Mouse (Mus musculus) midbrain, embryonic 10.5 days (tissue): ENCODE measurements at regions not wholly inside any gene's neighbourhood (a gene's known extent, or its start where the extent isn't known, plus 50 kb on each side); places are given as distances from the start of the nearest gene placed in this dataset.
"Not testable (repeated sequence)": the region's sequence is repeated elsewhere in the genome, so short reads cannot be mapped to it uniquely, and the experiment has no call there.

ENCODE experiments used
- DNase-seq: peaks from one replicate; pipeline ENCODE4 v3.0.0-alpha.2; 2017; ENCODE audit warnings: low spot score
- H3K27ac ChIP-seq: fragments of 300-500 bp; sonication (generic); replicated peaks from 2 replicates; pipeline ENCODE4 v1.5.1; 2016; ENCODE audit warnings: mild to moderate bottlenecking
- H3K27me3 ChIP-seq: fragments of 300-500 bp; sonication (generic); 2 replicates; pipeline ENCODE4 v1.6.1; 2016; ENCODE audit warnings: low read depth, mild to moderate bottlenecking; ENCODE audit not compliant: poor library complexity, severe bottlenecking
- H3K36me3 ChIP-seq: fragments of 300-500 bp; sonication (generic); 2 replicates; pipeline ENCODE4 v1.6.1; 2016; ENCODE audit warnings: mild to moderate bottlenecking, moderate library complexity
- H3K4me1 ChIP-seq: fragments of 300-500 bp; sonication (generic); 2 replicates; pipeline ENCODE4 v1.6.1; 2016
- H3K4me3 ChIP-seq: fragments of 300-500 bp; sonication (generic); 2 replicates; pipeline ENCODE4 v1.5.1; 2016; ENCODE audit warnings: mild to moderate bottlenecking, moderate library complexity
- H3K9me3 ChIP-seq: fragments of 300-500 bp; sonication (generic); replicated peaks from 2 replicates; pipeline ENCODE4 v1.6.1; 2016; ENCODE audit warnings: mild to moderate bottlenecking
- WGBS: fragments of 180-500 bp; shearing (Covaris S2); methylation state at CpG from one replicate; pipeline ENCODE4 v1.1.7; 2016; 5-methylcytosine and 5-hydroxymethylcytosine counted together

GRCm38 (mm10) chr1:5220668-5221408, 413.1 kb downstream of the Gm37988 start:
- Histone ChIP-seq H3K36me3 (no peaks in the 10 kb centered on the region), H3K4me3 (no peak overlapping the region), H3K9me3 (no peaks in the 10 kb centered on the region), H3K27ac (no peak overlapping the region), H3K4me1 (no peaks in the 10 kb centered on the region), H3K27me3 (no peaks in the 10 kb centered on the region)
- 83% methylated on average over 3 of the region's 3 CpGs for WGBS
- DNase-seq, result no peak

DNA sequence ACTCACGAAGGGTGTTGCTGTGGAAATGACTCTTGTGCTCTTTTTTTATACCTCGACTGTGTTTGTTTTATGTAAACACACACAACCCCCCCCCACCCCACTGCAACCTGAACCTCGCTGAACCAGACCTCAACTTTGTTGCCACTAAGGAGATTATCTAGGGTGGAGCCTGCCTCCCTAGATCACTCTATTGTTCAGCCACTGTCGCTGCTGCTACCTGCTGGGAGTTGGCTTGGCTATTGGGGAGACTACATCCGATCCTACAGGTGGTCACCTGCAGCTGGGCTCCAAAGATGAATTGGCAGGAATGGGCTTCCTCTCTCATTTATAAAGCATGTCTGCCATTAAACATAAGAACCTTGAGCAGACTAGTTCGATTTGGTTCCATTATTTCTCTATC, 420.2 kb downstream of the Gm37988 start:
- H3K4me3 ChIP-seq, result no peak overlapping the region
- no peak for DNase-seq
- 13% methylated on average over 6 of the region's 6 CpGs for whole genome bisulfite sequencing
- H3K27me3 ChIP-seq, result no peaks in the 10 kb centered on the region
- no peaks in the 10 kb centered on the region for H3K36me3 ChIP-seq
- H3K9me3 ChIP-seq, result no peaks in the 10 kb centered on the region
- H3K27ac ChIP-seq, result no peak overlapping the region
- H3K4me1 ChIP-seq, result peaks cover 21% of the 10 kb centered on the region

GRCm38 (mm10) chr1:5231218-5231617, 423.5 kb downstream of the Gm37988 start:
- Histone ChIP-seq H3K27me3 (no peaks in the 10 kb centered on the region), H3K27ac (peak overlapping the region; percentile 61; the same call in 1 of the 2 replicates), H3K4me3 (no peak overlapping the region), H3K36me3 (no peaks in the 10 kb centered on the region), H3K9me3 (no peaks in the 10 kb centered on the region), H3K4me1 (peaks cover 34% of the 10 kb centered on the region)
- 85% methylated on average over 5 of the region's 5 CpGs for WGBS
- DNase-seq, result no peak

DNA sequence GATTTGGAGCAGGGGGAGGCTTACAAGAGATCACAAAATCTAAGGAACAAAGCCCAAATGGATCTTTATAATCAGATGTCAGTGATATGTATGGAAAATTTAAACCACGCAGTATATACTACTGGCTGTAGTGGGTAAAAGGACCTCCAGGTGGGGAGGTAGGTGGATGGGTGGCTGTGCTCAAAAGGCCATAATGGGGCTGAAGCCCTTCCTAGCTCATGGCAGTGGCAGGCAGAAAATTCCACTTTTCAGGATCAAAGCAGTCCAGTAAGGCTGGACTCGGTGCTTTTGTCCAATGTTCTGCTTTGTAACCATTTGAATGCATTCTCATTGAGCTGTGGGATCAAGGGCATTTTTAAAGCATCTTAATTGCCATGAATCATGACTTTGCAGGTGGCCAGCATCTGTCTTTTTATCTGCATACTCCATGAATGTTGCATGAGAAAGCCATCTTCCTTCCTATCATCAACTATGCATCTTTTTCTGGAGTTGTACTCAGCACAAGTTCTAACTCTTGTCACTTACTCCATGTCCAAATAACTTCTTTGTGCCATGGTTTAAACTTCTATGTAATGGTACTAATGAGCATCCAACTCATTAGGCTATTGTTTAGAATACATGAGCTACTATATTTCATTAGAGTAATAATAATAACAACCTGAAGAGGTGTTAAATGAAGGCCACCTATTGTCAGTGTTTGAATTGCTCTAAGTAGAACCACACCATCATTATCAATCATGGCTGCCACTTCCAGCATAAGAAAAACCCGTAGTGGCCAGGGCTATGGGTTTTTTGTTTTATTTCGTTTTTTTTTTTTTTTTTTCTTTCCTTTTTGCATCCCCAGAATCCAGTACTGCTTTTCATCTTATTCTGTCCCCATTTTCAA, 424.5 kb downstream of the Gm37988 start:
- H3K4me1 ChIP-seq, result peaks cover 34% of the 10 kb centered on the region
- peak; percentile 29 for DNase-seq
- whole genome bisulfite sequencing, result 29% methylated on average over 4 of the region's 4 CpGs
- H3K4me3 ChIP-seq, result no peak overlapping the region
- H3K27ac ChIP-seq, result peak overlapping the region; percentile 61
- no peaks in the 10 kb centered on the region for H3K9me3 ChIP-seq
- no peaks in the 10 kb centered on the region for H3K36me3 ChIP-seq
- no peaks in the 10 kb centered on the region for H3K27me3 ChIP-seq

DNA sequence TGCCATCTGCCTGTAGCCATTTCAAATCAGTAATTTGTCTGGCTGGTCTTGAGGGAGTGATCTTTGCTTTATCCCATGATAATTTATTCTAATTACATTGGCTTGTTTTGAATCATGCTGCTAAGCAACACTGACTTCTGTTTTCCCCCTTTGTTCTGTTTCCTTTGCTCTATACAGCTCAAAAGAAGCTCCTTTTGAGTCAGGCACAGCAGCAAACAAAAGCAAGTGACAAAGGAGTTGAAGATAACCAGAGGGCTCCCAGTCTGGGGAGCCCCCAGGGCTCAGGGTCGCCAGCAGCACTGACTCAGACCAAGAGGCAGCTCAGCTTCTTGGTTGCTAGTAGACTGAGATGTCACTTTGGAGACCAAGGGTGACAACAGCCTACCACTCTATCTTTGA, 425.2 kb downstream of the Gm37988 start:
- peak overlapping the region; percentile 56 for H3K27ac ChIP-seq
- H3K36me3 ChIP-seq, result no peaks in the 10 kb centered on the region
- H3K27me3 ChIP-seq, result no peaks in the 10 kb centered on the region
- H3K4me1 ChIP-seq, result peaks cover 34% of the 10 kb centered on the region
- H3K9me3 ChIP-seq, result no peaks in the 10 kb centered on the region
- 3% methylated on average over 1 of the region's 1 CpGs for WGBS
- peak; percentile 75 for DNase-seq
- no peak overlapping the region for H3K4me3 ChIP-seq

GRCm38 (mm10) chr1:5243186-5243585, 435.5 kb downstream of the Gm37988 start:
- DNase-seq, result no peak
- WGBS, result 91% methylated on average over 3 of the region's 3 CpGs

DNA sequence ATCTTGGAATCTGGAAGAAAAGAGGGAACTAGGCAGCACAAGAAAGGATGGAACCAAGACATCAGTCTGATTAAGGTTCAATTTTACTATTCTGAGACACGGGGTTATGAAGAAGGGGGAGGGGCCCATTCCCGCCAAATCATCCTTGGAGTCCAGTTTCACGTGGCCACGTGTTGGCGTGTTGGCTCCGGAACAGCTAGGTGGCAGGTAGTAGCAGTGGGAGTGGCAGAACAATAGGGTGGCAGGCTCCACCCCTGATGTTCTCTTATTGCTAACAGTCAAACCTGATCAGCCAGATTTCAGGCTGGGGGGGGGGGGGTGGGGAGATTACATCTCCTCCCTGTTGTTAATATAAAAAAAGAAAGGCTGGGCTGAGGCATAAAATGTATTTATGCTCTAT, 453.2 kb downstream of the Gm37988 start:
- not testable (repeated sequence) for H3K27ac ChIP-seq, H3K4me1 ChIP-seq, H3K9me3 ChIP-seq, H3K36me3 ChIP-seq, DNase-seq, H3K4me3 ChIP-seq, H3K27me3 ChIP-seq
- 58% methylated on average over 6 of the region's 6 CpGs for whole genome bisulfite sequencing

More at GRCm38 (mm10) chr1:5243186-5243585, 435.5 kb downstream of the Gm37988 start:
- Histone ChIP-seq H3K4me1 (no peaks in the 10 kb centered on the region), H3K4me3 (no peak overlapping the region), H3K27ac (no peak overlapping the region), H3K27me3 (no peaks in the 10 kb centered on the region), H3K9me3 (no peaks in the 10 kb centered on the region), H3K36me3 (no peaks in the 10 kb centered on the region)

DNA sequence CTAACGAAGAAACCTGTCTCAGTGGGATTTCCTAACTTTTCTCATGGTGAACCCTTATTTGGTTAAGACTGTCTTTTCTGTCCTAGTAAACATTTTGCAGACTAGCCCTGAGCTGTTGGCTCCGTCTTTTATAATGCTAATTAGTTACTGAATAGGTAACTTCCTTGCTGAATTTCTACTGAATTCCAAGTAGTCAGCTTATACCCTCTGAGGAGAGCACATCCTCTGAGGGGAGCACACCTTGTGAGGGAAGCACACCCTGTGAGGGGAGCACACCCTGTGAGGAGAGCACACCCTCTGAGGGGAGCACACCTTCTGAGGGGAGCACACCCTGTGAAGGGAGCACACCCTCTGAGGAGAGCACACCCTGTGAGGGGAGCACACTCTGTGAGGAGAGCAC, 453.6 kb downstream of the Gm37988 start:
- DNase-seq, H3K36me3 ChIP-seq, H3K4me1 ChIP-seq, H3K4me3 ChIP-seq, H3K9me3 ChIP-seq, H3K27me3 ChIP-seq, H3K27ac ChIP-seq: not testable (repeated sequence)
- WGBS, result 48% methylated on average over 2 of the region's 2 CpGs

DNA sequence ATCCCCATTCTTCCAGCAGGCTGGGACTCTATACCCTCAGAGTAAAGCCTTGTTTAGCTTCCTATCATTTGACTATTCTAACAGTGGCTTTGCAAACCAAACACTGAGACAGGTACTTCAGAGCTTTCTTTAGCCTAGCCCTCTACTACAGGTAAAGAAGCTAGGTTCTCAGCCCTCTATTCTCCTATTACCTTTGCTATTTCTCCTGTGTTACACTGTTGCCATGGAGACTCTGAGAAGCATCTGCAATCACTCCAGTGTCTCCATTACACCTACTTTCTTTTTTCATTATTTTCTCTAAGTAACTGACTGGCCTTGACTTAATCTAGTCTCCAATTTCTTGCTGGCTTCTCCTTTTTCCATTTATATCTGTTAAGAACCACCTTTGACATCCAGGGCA, 466.2 kb downstream of the Gm37988 start:
- H3K27ac ChIP-seq, result no peak overlapping the region
- H3K4me1 ChIP-seq, result no peaks in the 10 kb centered on the region
- DNase-seq, result no peak
- no peak overlapping the region for H3K4me3 ChIP-seq
- H3K27me3 ChIP-seq, result no peaks in the 10 kb centered on the region
- H3K9me3 ChIP-seq, result no peaks in the 10 kb centered on the region
- H3K36me3 ChIP-seq, result no peaks in the 10 kb centered on the region

DNA sequence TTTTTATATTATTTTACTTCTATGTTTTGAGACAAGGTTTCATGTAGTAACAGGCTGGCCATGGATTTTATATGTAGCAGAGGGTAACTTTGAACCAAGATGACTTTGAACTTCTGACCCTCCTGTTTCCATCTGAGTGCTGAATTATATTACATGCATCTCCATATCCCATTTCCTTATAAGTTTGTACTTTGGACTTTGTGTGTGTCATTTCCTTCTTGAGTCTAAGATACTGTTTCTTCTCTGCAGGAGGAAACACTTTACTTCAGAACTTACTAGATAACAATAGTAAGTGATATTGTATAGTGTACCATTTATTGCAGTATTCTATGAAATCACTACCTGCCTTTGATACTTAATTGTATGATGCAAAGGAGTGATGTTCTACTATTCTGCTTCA, 486.9 kb downstream of the Gm37988 start:
- H3K9me3 ChIP-seq, result no peaks in the 10 kb centered on the region; the same call in 1 of the 2 replicates
- H3K4me1 ChIP-seq, result no peaks in the 10 kb centered on the region
- H3K27me3 ChIP-seq, result no peaks in the 10 kb centered on the region
- no peaks in the 10 kb centered on the region for H3K36me3 ChIP-seq
- no peak for DNase-seq
- H3K4me3 ChIP-seq, result no peak overlapping the region
- H3K27ac ChIP-seq, result no peak overlapping the region

- Histone ChIP-seq H3K36me3 (no peaks in the 10 kb centered on the region), H3K27ac (no peak overlapping the region), H3K4me1 (no peaks in the 10 kb centered on the region), H3K9me3 (no peaks in the 10 kb centered on the region; the same call in 1 of the 2 replicates), H3K27me3 (no peaks in the 10 kb centered on the region), H3K4me3 (no peak overlapping the region)
- DNase-seq, result no peak
- 95% methylated on average over 1 of the region's 1 CpGs for WGBS
Measured at GRCm38 (mm10) chr1:5297627-5298026, 489.9 kb downstream of the Gm37988 start.

DNA sequence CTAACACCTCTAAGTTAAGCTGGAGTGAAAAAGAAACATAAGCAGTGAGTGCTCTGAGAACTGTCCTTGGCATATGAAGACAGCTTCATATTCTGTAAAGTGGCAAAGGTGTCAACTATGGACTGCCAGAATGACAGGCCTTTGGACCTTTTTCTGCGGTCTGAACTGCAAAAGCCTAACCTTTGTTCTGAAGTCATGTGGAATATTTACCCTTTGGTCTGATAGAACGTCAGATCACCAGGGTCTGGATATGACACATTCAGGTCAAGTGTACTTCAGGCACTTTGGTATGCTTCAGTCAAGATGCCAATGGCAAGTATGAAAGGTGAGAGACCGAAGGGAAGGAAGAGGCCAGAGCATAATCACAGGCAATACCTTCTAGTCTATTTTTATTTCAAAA, 504.0 kb downstream of the Gm37988 start:
- DNase-seq, result no peak
- Histone ChIP-seq H3K27me3 (no peaks in the 10 kb centered on the region), H3K4me3 (no peak overlapping the region), H3K36me3 (no peaks in the 10 kb centered on the region), H3K27ac (no peak overlapping the region), H3K4me1 (no peaks in the 10 kb centered on the region), H3K9me3 (0 out of 2 replicates have a peak, but pooled peaks cover 2% of the 10 kb centered on the region)
- WGBS, result 87% methylated on average over 3 of the region's 3 CpGs

DNA sequence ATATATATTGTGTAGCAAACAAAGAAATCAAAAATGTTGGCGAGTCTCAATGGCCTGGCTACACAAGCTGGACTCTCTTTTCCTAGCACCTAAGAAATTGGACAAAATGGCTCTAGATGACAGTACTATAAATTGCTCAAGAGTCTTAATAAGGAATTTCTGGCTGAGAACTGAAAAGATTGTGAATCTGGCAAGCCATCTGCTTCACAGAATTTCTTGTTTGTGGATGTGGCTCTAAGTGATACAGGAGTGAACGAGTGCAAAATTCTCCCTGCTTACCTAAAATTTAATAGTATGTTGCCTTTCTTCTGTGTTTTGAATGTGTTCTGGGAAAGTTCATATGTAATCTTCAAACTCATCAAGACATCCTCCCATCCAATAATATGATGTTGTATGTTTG, 508.1 kb downstream of the Gm37988 start:
- no peak overlapping the region for H3K27ac ChIP-seq
- H3K4me3 ChIP-seq, result no peak overlapping the region
- 87% methylated on average over 2 of the region's 2 CpGs for WGBS
- H3K27me3 ChIP-seq, result no peaks in the 10 kb centered on the region
- DNase-seq, result no peak
- no peaks in the 10 kb centered on the region for H3K36me3 ChIP-seq
- 0 out of 2 replicates have a peak, but pooled peaks cover 2% of the 10 kb centered on the region for H3K9me3 ChIP-seq
- no peaks in the 10 kb centered on the region for H3K4me1 ChIP-seq
